Mouse (Mus musculus) spleen, postnatal 4 days (tissue): ENCODE data around the gene Med13l.
"Not testable (repeated sequence)": the region's sequence is repeated elsewhere in the genome, so short reads cannot be mapped to it uniquely, and the experiment has no call there.

Experiments used
- DNase-seq, 2 experiments: peaks; one replicate each; pipeline ENCODE4 v3.0.0; 2022; ENCODE audit warnings: low spot score in 2 of 2

Gene Med13l

GRCm38 (mm10) chr5:118628211-118628610, 67.7 kb downstream of the Med13l start:
- no peak for DNase-seq

DNA sequence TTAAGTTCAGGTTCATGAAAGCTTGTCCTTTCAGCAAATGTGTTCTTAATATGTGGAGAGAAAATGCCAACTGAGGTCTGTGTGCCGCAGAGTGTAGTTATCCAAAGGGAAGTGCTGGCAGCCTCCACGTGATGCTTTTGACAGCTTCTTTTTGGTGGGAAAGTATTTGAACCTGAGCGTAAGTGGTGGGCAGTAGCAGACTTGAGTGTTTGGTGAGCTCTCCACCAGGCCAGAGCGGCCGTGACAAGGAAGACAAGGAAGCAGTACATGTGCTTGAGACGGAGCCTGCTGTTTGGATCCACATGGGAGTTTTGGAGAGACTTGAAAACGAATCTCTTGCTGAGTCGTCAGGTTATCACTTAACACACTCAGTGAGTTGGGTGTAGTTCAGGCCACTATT, 71.9 kb downstream of the Med13l start:
- DNase-seq = no peak

DNA sequence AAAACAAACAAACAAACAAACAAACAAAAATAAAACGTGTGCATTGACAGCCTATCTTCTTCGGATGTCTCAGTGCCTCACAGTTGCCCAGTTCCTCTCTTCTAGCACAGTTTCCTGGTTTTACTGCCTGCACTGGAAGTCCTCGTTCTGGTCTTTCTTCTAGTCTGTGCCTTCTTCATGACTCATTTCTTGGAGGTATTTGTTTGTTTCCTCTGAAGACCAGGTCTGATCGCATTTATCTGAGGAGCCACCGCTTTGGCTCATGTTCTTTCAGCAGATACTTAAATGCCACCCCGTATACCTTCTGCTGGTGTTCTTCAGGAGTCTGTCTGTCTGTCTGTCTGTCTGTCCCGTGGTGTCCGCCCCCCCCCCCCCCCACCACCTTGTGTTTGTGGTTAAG, 72.6 kb downstream of the Med13l start:
- DNase-seq = no peak

DNA sequence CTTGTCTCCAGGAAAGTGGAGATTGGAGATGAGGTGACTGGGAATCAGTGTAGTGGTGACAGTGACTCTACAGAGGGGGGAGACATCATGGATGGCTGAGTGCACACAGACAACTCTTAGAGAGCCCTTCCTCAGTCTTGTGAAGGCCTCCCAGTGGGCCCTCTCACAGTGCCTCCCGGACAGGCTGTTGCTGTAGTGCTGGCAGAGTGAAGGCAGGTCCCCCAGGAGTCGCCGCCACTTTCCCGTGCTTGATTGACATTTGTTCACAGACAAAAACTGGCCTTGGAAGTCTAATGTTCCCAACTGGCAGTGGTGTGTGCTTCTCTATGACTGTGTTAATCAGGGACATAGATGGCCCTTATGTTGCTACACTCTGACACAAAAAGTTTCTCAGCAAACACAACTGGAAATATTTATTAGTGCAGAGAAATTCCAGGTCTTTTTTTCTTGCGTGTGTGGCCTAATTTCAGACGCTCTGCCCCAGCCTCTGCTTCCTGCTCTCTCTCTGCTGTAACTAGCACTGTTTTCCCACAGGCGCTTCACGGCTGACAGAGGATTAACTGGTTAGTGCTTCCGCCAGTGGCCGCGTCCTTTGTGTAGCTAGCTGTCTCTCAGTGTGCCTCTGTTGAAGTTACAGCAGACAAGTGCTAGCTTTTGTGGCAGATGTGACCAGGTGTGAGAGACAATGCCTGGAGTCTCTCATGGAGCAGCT, 75.2 kb downstream of the Med13l start:
- DNase-seq = no peak

DNA sequence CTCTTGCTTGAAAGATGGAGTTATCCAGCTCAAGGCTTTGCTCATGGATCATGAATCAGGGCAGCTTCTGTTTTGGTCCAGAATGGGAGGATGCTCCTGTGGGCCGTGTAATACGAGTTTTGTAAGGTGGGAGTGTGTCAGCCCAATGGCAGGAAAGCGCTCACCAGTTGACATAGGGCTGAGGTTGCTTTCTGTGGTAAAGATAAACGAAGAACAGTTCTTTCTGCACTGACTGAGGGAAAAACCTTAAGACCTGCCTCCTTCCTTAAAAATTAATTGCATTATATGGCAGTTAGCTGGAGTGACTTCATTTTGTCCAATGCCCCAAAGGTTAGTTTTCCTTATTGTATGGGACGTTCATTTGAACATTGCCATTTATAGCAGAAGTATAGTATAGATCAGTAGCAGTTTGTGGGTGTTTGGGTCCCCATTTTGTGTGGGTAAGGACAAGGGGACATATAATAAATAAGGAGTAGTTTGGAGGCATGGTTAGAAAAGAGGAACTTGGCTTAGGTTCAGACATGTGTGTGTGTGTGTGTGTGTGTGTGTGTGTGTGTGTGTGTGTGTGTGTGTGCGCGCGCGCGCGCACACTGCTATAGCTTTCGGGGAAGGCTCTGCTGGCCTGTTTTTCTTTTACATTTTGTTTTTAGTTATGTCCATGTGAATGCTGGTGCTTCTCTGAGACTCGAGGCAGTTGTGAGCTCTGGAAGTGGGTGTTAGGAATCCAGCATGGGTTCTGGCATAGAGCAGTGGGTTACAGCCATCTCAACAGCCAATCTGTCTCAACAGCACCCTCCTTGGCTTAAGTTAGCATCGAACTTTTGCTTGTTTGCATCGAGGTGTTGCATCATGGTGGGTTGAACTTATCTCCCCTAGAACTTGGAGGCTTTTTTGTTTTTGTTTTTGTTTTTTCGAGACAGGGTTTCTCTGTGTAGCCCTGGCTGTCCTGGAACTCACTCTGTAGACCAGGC, 76.2 kb downstream of the Med13l start:
- DNase-seq = no peak

GRCm38 (mm10) chr5:118637931-118638330, 77.5 kb downstream of the Med13l start:
- no peak for DNase-seq

- no peak for DNase-seq
Observed at GRCm38 (mm10) chr5:118638534-118639109, 78.1 kb downstream of the Med13l start.

DNA sequence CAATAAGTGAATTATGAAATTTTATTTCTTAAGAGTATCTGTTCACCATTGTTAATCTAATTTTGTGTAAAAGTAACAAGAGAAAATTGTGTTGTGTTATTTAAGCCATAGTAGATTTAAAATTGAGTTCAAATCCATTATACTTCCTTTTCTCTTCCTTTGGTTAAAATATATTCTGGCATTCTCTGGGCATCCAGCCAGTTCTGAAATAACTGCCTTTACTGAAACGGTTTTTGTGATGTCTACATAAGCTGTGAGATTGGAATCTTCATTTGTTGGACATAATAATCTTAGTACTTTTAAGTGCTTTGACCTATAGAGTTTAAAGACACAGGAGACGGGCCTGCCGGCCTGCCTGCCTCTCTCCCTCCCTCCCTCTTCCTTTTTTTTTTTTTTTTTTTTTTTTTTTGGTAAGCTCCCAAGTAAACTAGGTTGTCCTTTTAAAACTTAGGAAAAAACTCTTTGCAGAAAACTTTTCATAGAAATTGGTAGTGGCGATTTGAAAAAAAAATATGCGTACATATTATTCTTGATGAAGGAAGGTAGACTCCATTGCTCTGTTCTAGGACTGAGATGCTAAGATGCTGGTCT, 78.7 kb downstream of the Med13l start:
- no peak for DNase-seq

DNA sequence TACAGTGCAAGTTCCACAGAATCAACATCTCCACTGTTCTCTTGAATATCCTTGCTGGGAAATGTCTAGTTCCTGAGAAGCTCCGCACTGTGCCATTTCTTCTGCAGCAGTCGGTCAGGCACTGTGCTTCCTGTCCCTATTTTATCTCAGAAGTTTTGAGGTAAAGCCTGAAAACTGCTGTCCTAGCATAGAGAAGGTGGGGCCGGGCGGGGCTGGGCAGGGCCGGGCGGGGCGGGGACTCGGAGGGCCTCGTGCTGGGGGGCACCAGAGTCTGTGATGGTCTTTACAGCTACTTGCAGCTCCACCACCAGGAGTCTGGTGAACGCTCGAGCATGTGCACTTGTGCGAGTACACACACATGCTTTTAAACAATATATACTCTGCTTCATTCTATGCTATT, 83.6 kb downstream of the Med13l start:
- DNase-seq = no peak

DNA sequence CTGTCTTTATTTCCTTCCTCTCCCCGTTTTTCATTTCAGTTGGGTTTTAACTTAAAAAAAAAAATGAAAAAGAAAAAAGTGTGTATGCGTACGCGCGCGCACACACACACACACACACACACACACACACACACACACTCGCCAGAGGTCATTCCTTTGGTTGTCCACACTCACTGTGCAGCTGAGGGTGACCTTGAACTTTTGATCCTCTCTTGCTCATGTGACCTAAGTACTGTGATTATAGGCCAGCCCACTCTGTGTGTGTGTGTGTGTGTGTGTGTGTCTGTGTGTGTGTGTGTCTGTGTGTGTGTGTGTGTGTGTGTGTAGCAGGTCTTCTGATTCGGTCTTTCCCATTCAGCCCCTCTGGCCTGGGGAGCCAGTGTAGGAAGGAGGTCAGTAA, 84.0 kb downstream of the Med13l start:
- no peak for DNase-seq

GRCm38 (mm10) chr5:118645196-118645805, 84.8 kb downstream of the Med13l start:
- DNase-seq = no peak

DNA sequence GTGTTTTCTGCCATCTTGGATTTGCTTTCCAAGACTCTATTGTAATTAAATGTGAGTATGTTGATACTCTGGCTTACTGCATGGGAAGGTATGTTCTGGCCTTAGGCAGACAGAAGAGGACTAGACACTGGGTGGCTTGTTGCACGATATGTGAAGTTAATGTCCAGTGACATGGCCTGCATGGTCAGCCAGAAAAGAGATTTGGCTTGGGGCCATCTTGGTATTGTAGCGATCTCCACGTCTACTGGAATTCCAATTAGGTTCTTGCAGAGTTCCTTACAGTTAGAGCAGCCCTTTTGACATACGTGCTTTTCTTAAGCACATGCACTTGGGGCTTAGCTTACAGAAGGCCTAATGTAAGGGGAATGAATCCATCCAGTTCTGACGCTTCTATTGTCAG, 86.4 kb downstream of the Med13l start:
- no peak for DNase-seq

DNA sequence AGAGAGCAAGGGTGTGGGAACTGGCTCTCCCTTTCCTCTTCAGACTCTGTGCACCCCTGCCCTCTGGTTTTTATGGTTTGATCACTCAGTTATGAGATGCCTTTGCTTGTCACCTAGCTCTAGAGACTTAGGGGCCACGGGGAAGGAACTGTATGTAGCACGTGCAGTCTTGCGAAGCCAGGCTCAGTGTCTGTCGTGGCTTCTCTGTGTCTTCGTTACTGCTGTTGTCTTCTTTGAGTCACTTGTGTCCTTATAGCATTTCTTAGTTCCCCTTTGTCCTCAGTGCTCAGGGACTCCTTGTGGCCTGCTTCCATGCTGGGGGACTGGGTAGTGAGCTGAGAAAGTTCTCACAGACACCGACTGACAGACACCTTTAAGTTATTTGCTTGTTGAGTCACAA, 86.9 kb downstream of the Med13l start:
- DNase-seq = no peak

DNA sequence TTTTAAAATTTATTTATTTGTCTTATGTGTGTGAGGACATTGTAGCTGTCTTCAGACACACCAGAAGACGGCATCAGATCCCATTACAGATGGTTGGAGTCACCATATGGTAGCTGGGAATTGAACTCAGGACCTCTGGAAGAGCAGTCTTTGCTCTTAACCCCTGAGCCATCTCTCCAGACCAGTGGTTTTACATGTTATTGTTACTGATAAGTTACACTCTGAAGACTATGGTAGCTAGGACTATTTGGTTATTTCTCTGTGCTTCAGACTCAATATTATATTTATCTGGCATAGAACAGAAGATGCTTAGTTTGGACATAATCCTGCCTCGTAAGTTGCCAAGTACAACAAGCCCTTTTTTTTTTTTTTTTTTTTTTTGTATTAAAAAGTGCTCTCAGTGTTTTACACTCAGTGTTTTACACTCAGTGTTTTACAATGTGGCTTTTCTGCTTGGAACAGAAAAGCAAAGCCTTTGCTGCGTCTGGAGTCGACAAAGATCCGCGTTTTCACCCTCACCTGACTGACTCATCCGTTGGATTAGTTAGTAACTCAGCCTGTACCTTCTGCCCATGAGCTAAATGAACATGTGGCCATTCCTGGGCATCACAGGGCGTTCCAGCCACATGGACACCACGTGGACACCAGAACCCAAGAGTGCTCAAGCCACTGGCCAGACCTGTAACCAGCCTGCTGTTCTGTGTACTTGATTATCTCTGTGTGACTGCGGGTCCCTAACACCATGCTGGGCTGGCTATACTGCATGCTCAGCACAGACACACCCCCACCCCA, 88.9 kb downstream of the Med13l start:
- DNase-seq = no peak

GRCm38 (mm10) chr5:118650007-118650548, 89.6 kb downstream of the Med13l start:
- DNase-seq = no peak

DNA sequence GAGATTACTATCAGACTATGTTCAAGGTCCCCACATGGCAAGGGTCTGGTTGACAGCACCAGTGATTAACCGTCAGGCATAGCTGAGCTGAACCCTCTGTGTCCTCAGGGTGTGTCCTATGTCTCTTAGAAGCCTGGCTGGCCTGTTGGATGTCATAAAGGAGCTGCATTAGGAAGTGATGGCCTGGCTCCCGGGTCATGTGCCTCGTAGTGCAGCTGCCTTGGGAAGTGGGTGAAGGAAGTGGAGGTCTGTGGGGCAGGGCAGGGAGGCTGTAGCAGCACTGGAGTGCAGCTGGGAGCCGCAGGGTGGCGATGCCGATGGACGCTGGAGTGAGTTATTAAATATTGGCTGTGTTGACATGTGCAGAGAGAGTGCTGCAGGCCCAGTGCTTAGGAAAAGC, 90.3 kb downstream of the Med13l start:
- DNase-seq = no peak

- no peak for DNase-seq
Observed at GRCm38 (mm10) chr5:118652611-118653010, 92.1 kb downstream of the Med13l start.

DNA sequence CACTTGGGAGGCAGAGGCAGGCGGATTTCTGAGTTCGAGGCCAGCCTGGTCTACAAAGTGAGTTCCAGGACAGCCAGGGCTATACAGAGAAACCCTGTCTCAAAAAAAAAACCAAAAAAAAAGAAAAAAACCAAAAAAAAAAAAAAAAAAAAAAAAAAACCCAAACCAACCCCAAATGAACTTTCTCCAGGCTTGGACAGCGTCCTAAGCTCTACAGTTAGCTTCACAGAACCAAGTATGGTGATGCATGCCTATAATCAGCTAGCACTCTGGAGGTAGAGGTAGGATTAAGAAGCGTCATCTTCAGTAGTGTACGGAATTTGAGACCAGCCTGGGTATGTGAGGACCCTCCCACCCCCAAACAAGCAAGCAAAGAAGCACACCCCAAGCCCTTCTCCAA, 92.6 kb downstream of the Med13l start:
- DNase-seq = not testable (repeated sequence)

DNA sequence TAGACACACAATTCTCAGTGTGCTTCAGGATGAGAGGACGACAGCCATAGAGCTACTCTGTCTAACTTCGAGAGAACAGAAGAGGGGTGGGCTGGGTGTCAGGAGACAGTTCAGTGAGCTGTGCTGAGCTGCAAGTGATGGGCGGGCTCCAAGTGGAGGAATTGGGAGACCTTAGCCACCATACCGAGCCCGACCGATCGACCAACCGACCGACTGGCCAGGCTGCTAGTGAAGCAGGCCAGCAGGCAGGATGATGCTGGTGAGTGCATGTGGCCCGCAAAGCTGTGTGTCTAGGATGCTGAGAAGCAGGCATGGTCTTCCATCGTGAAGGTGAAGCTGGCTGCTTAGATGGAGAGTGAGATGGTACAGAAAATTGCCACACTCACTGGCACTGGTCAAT, 94.1 kb downstream of the Med13l start:
- DNase-seq = no peak

DNA sequence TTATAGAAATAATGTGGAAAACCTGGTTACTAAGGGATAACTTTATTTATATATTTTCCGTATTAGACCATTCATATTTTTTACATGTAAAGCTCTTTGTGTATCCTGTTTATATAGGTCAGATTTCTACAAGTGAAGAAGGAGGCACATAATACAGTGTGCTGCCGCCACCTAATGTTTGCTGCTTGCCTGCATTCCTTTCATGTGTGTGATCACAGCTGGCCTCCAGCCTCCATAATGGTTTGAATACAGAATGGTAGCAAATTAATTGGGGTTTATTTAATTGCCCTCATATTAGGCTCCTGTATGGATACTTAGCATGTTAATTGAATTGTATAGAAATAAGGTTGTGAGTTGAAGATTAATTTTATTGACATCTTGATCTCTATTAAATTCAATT, 94.5 kb downstream of the Med13l start:
- DNase-seq = no peak

DNA sequence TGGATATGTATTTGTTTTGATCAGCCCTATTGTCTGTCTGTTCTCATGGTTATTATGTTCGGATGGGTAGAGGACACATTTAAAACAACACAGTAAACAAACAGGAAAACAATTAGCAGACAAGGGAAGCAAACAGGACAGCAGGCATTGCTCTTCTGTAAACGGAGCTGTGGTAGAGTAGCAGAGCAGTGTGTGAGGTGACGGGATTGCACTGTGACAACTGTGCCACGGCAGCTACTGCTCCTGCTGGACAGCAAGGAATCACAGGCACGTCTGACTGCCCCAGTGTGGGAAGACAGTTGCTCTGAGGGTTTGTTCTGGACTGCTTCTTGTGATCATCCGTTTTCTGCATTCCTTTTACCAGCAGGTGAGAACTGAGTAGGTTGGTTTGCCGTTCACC, 94.9 kb downstream of the Med13l start:
- DNase-seq = no peak
